Mouse (Mus musculus) hindbrain, embryonic 14.5 days (tissue): Measurements from ENCODE around the gene Tcap. TPM values are rescaled to one million over a fixed set of nuclear protein-coding genes. Genes with fewer than 3 reads are reported as not detected.

Experiments
- polyA plus RNA-seq: library from polyadenylated mRNA; unstranded; fragments of >200 nt; fragmentation: Nextera tagmentation; extraction: Ambion mirVana; gene quantifications from 2 replicates; pipeline ENCODE4 v1.2.1, GENCODE M21; 2014

The Tcap gene
- polyA plus RNA-seq, 1 experiment from 2014 or later, result not detected

Other genes with a start within 250 kb of the Tcap start
- 18.6 and 19.1 TPM in 2 replicates for gene Fbxl20, start 233.4 kb upstream of the Tcap start, polyA plus RNA-seq
- 53.2 and 54.7 TPM in 2 replicates for gene Med1, start 190.5 kb upstream of the Tcap start, polyA plus RNA-seq
- 7.9 and 10.3 TPM in 2 replicates for gene Cdk12, start 180.8 kb upstream of the Tcap start, polyA plus RNA-seq
- gene Neurod2, start 54.2 kb upstream of the Tcap start, polyA plus RNA-seq, result 21.7 and 25.5 TPM in 2 replicates
- gene Ppp1r1b, start 35.4 kb upstream of the Tcap start, polyA plus RNA-seq, result 3.0 and 3.3 TPM in 2 replicates
- gene Stard3, start 25.4 kb upstream of the Tcap start, polyA plus RNA-seq, result 33.9 and 36.8 TPM in 2 replicates
- gene Pnmt, start 2.6 kb downstream of the Tcap start, polyA plus RNA-seq, result 3.0 and 3.4 TPM in 2 replicates
- 6.4 and 6.9 TPM in 2 replicates for gene Pgap3, start 16.7 kb downstream of the Tcap start, polyA plus RNA-seq
- 8.9 and 10.2 TPM in 2 replicates for gene Erbb2, start 28.7 kb downstream of the Tcap start, polyA plus RNA-seq
- 242 and 256 TPM in 2 replicates for gene Mien1, start 55.2 kb downstream of the Tcap start, polyA plus RNA-seq
- gene Grb7, start 62.6 kb downstream of the Tcap start, polyA plus RNA-seq, result 1.1 and 1.3 TPM in 2 replicates
- 0.24 and 0.33 TPM in 2 replicates for gene Ikzf3, start 162.2 kb downstream of the Tcap start, polyA plus RNA-seq
- not detected in 2 replicates for gene Zpbp2, start 167.3 kb downstream of the Tcap start, polyA plus RNA-seq
- 14.9 and 17.3 TPM in 2 replicates for gene Ormdl3, start 203.6 kb downstream of the Tcap start, polyA plus RNA-seq
- not detected in 2 replicates for gene Lrrc3c, start 214.5 kb downstream of the Tcap start, polyA plus RNA-seq
- gene Gm12355, start 241.8 kb downstream of the Tcap start, polyA plus RNA-seq, result 0.20 and 0.80 TPM in 2 replicates
- gene Gsdma3, start 242.5 kb downstream of the Tcap start, polyA plus RNA-seq, result not detected in 2 replicates